Mouse (Mus musculus) spleen, postnatal 10 days (tissue): ENCODE measurements around the gene Ifnk.

Experiments
- DNase-seq, 2 experiments: peaks; one replicate each; pipeline ENCODE4 v3.0.0; 2021 to 2022; ENCODE audit warnings: low spot score in 2 of 2

Gene Ifnk

GRCm38 (mm10) chr4:35151756-35152155 lies at the start of gene Ifnk:
Gene Ifnk (plus strand): TSS chr4:35152056.
- no peak for DNase-seq

- DNase-seq = no peak
Observed at GRCm38 (mm10) chr4:35105115-35105773, 46.6 kb upstream of the Ifnk start.

GRCm38 (mm10) chr4:35112452-35112851 lies 39.4 kb upstream of the Ifnk start:
- DNase-seq = no peak

- DNase-seq = no peak
Observed at GRCm38 (mm10) chr4:35113516-35114248, 38.2 kb upstream of the Ifnk start.

GRCm38 (mm10) chr4:35114950-35115349 lies 36.9 kb upstream of the Ifnk start:
- DNase-seq = no peak

GRCm38 (mm10) chr4:35115933-35116332 lies 35.9 kb upstream of the Ifnk start:
- no peak for DNase-seq

GRCm38 (mm10) chr4:35117144-35117543 lies 34.7 kb upstream of the Ifnk start:
- no peak for DNase-seq

GRCm38 (mm10) chr4:35118851-35119250 lies 33.0 kb upstream of the Ifnk start:
- DNase-seq = no peak

GRCm38 (mm10) chr4:35120159-35120558 lies 31.7 kb upstream of the Ifnk start:
- no peak for DNase-seq

- no peak for DNase-seq
Observed at GRCm38 (mm10) chr4:35120575-35120974, 31.3 kb upstream of the Ifnk start.

- no peak for DNase-seq
Observed at GRCm38 (mm10) chr4:35121060-35121459, 30.8 kb upstream of the Ifnk start.

GRCm38 (mm10) chr4:35123087-35123486 lies 28.8 kb upstream of the Ifnk start:
- no peak for DNase-seq

GRCm38 (mm10) chr4:35124027-35124426 lies 27.8 kb upstream of the Ifnk start:
- DNase-seq = no peak

- DNase-seq = no peak
Observed at GRCm38 (mm10) chr4:35125299-35125777, 26.5 kb upstream of the Ifnk start.

GRCm38 (mm10) chr4:35126776-35127175 lies 25.1 kb upstream of the Ifnk start:
- no peak for DNase-seq

GRCm38 (mm10) chr4:35127759-35128158 lies 24.1 kb upstream of the Ifnk start:
- peak in 1 of 2 experiments; percentile 10 for DNase-seq

- no peak for DNase-seq
Observed at GRCm38 (mm10) chr4:35130411-35130948, 21.4 kb upstream of the Ifnk start.

GRCm38 (mm10) chr4:35131592-35131991 lies 20.3 kb upstream of the Ifnk start:
- peak in 1 of 2 experiments; percentile 30 for DNase-seq

GRCm38 (mm10) chr4:35133411-35133810 lies 18.4 kb upstream of the Ifnk start:
- DNase-seq = no peak

- no peak for DNase-seq
Observed at GRCm38 (mm10) chr4:35134846-35135611, 16.8 kb upstream of the Ifnk start.

- DNase-seq = no peak
Observed at GRCm38 (mm10) chr4:35135806-35136205, 16.1 kb upstream of the Ifnk start.

- DNase-seq = no peak
Observed at GRCm38 (mm10) chr4:35136996-35137395, 14.9 kb upstream of the Ifnk start.
